Mouse (Mus musculus): ENCODE measurements at regions not wholly inside any gene's neighbourhood (a gene's known extent, or its start where the extent isn't known, plus 50 kb on each side); places are given as distances from the start of the nearest gene placed in this dataset.

DNA sequence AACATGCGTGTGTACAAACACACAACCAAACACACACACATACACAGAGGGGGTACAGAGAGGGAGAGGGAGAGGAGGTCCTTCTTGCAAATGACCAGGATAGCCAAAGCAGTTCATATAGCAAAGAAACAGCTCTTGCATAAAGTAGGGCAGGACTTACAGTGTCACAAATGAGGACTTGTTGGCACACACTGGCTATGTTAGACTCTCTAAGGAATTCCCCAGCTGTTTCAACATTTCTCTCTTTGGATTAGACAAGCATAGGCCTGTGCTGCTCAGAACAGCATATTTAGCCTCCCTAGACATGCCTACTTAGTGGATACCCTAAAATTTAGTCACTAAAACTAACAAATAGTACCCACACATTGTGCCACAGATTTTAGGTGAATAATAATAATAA is 347.1 kb upstream of the Tbl1xr1 start:
- TF ChIP-seq CTCF (IDR thresholded peaks at IDR 0.05; ENCODE audit: extremely low read depth, insufficient read length, insufficient replicate concordance, low read depth, low read length) = no peak
- no peak for TF ChIP-seq POLR2A (IDR thresholded peaks at IDR 0.05; ENCODE audit: low read depth, low read length)

All from small intestine, adult 2 months (tissue).